Mouse (Mus musculus): ENCODE data around the gene Pip4k2c. TPM values are rescaled to one million over a fixed set of nuclear protein-coding genes. Genes with fewer than 3 reads are reported as not detected.
"Not testable (repeated sequence)": the region's sequence is repeated elsewhere in the genome, so short reads cannot be mapped to it uniquely, and the experiment has no call there.

Pip4k2c gene
- total RNA-seq, 4 experiments from 2014 or later: 53.2 to 59.6 (median 57.1) TPM

- no peak for DNase-seq
Measured at GRCm38 (mm10) chr10:127166771-127167613, 44.4 kb downstream of the Pip4k2c start.

GRCm38 (mm10) chr10:127166404-127166715, 45.0 kb downstream of the Pip4k2c start:
- no peak for DNase-seq

GRCm38 (mm10) chr10:127165654-127166403, 45.6 kb downstream of the Pip4k2c start:
- no peak for DNase-seq

- no peak for DNase-seq
Measured at GRCm38 (mm10) chr10:127165354-127165653, 46.1 kb downstream of the Pip4k2c start.

- DNase-seq: no peak
Measured at GRCm38 (mm10) chr10:127164631-127165353, 46.6 kb downstream of the Pip4k2c start, which contains the start of gene B4galnt1. Gene B4galnt1, plus strand, starts transcription at chr10:127165225.

GRCm38 (mm10) chr10:127164190-127164589, 47.2 kb downstream of the Pip4k2c start:
- DNase-seq: no peak

GRCm38 (mm10) chr10:127162771-127163261, 48.6 kb downstream of the Pip4k2c start:
- DNase-seq: not testable (repeated sequence)

- no peak for DNase-seq
Measured at GRCm38 (mm10) chr10:127160728-127161127, 50.7 kb downstream of the Pip4k2c start.

GRCm38 (mm10) chr10:127160081-127160480, 51.3 kb downstream of the Pip4k2c start:
- DNase-seq: no peak

GRCm38 (mm10) chr10:127158471-127158870, 52.9 kb downstream of the Pip4k2c start:
- DNase-seq: no peak

- no peak for DNase-seq
Measured at GRCm38 (mm10) chr10:127156511-127156910, 54.9 kb downstream of the Pip4k2c start.

GRCm38 (mm10) chr10:127156089-127156488, 55.3 kb downstream of the Pip4k2c start:
- no peak for DNase-seq

- no peak for DNase-seq
Measured at GRCm38 (mm10) chr10:127154652-127155051, 56.7 kb downstream of the Pip4k2c start.

GRCm38 (mm10) chr10:127154241-127154640, 57.1 kb downstream of the Pip4k2c start:
- DNase-seq: no peak

GRCm38 (mm10) chr10:127153323-127153722, 58.1 kb downstream of the Pip4k2c start:
- DNase-seq: no peak

GRCm38 (mm10) chr10:127152556-127152955, 58.8 kb downstream of the Pip4k2c start:
- DNase-seq: not testable (repeated sequence)

- DNase-seq: not testable (repeated sequence)
Measured at GRCm38 (mm10) chr10:127151233-127151632, 60.2 kb downstream of the Pip4k2c start.

GRCm38 (mm10) chr10:127150471-127150872, 60.9 kb downstream of the Pip4k2c start:
- DNase-seq: no peak

GRCm38 (mm10) chr10:127147135-127147534, 64.2 kb downstream of the Pip4k2c start:
- no peak for DNase-seq
